Mouse (Mus musculus): Measurements from ENCODE around the gene Eif4a2.

Gene Eif4a2

DNA sequence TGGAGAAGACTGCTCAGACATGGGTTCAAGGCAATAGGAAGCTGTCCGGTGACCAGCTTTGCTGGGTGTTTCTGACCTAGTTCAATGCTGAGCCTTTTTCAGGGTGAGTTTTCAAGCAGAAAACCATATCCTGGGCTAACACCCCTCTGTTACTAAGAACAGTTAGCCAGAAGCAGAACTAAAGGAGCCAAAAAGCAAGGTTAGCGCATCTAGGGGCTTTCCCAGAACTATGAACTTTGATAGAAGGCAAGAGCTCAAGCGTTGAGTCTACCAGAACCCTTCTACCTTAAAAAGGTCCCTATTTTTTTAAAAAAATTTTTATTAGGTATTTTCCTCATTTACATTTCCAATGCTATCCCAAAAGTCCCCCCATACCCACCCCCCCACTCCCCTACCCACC, 33.7 kb downstream of the Eif4a2 start:
- DNase-seq (ENCODE audit: low read depth, low spot score) = no peak

DNA sequence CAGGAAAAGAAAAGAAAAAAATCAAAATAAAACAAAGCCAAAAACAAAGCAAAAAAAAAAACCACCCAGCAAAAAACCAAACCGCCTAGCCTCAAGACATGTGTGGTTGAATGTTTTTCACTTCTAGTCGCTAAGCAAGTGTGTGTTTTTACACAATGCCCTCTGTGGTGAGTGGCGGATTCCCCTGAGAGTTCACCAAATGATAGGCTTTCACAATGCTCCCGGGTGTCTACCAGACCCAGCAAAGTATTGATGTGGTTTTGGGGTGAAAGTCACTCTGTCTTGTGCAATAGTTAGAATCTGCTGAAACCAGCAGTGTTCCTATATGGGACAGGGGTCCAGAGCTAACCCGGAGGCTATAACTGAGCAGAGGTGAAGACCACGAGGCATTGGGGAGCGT, 37.1 kb downstream of the Eif4a2 start:
- DNase-seq (ENCODE audit: low read depth, low spot score) = no peak

DNA sequence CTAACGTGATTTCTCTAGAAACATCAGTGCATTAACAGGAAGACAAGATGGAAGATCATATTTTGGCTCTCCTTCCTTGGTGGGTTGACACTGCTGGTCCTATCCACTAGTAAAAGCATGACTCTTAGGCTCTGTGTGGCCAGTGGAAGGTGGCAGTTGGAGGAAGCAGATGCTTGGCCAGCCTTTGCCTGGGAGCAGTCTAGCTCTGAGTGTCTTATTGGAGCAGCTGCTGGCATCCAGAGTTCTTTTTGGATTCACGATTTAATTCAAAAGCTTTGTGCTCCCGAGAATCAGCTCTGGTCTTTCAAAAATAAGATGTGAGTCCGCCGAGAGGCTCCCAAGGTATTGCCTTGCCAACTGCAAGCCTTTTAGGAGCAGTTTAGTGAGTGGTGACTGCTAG, 38.0 kb downstream of the Eif4a2 start:
- DNase-seq (ENCODE audit: low read depth, low spot score) = no peak

DNA sequence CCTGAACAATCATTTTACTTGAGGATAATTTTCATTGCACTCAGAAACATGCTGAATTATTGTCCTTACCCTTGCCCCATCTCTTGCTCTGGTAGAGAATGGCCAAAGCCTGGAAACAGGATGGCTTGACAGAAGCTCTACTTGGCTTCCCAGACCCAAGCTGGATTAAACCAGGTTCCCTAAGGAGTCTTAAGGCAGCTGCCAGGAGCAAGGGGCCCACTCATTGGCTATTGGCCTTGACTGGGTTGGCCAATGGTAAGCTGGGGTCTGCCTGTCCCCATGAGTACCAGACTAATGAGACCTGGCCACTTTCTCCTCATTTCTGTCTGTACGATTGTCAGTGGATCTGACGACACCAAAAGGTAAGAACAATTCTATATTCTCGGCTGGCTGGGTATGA, 39.0 kb downstream of the Eif4a2 start, which contains the start of gene Adipoq:
Gene Adipoq (plus strand): TSS at position 257 of the 400 bp plus-strand sequence.
- no peak for DNase-seq (ENCODE audit: low read depth, low spot score)

DNA sequence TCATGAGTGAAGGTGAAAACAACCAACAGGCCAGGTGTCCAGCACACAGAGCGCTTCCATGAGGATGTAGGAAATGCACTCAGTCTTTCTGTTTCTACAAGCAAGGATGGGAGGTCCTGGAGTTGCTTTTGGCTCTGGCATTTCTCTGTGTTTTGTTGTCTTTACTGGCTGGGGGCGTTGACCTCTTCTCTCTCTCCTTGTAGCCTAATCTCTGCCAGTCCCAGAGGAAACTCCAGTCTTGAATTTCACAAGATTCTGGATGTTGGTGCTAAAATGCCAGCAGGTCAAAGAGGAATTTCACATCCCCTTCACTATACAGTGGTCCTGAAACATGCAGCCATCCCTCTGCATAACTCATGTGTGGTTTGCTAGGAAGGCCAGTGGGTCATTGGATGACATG, 41.7 kb downstream of the Eif4a2 start:
- no peak for DNase-seq (ENCODE audit: low read depth, low spot score)

DNA sequence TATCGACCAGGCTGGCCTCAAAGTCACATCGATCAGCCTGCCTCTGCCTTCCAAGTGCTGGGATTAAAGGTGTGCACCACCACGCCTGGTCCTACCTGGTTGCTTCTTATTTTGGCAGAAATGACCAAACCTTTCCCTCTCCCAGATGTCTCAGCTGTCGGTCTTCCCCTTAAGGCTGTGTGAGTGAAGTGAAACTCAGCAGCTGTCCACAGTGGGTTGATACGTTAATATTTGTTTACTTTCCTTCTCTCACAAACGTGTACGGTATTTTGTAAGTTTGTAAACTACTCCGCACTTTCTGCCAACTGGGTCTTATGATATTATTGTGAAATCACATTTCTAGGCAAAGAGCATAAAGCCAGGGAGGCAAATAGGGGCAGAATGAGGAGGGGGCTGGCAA, 42.2 kb downstream of the Eif4a2 start:
- no peak for DNase-seq (ENCODE audit: low read depth, low spot score)

DNA sequence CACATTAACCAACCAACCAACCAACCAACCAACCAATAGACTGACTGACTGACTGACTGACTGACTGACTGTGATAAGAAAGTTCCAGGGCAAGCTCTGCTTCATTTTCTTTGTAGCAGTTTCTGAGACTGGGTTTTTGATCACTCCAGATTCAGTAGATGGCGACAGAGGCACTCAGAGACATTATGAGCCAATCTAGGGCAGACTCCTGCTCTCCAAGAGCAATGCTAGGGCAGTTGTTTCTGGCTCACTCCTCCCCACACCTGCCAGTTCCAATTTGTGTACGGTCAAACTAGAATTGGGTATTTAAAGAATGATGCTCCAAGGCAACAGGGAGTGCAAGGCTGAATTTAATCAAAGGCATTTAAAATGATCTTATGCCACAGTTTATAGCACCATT, 44.2 kb downstream of the Eif4a2 start:
- DNase-seq (ENCODE audit: low read depth, low spot score) = no peak

DNA sequence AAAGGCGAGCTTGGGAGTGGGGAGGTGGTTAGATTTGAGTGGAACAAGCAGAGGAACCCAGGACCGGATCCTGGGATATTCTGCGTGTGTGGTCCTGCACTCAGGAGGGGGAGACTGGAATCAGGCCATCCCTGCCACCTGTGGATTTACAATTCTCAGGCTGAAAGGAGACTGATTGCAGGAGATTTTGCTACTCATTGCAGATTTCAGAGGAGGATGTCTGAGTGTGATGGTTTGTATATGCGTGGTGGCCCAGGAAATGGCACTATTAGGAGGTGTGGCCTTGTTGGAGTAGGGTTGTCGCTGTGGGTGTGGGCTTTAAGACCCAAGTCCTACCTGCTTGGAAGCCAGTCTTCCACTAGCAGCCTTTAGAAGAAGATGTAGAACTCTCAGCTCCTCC, 47.0 kb downstream of the Eif4a2 start:
- peak; percentile 38 for DNase-seq (ENCODE audit: low read depth, low spot score)

DNA sequence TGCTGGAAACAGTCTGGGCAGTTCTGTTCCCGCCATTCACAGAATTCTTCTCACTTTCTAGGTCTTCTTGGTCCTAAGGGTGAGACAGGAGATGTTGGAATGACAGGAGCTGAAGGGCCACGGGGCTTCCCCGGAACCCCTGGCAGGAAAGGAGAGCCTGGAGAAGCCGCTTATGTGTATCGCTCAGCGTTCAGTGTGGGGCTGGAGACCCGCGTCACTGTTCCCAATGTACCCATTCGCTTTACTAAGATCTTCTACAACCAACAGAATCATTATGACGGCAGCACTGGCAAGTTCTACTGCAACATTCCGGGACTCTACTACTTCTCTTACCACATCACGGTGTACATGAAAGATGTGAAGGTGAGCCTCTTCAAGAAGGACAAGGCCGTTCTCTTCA, 49.8 kb downstream of the Eif4a2 start:
- no peak for DNase-seq (ENCODE audit: low read depth, low spot score)

DNA sequence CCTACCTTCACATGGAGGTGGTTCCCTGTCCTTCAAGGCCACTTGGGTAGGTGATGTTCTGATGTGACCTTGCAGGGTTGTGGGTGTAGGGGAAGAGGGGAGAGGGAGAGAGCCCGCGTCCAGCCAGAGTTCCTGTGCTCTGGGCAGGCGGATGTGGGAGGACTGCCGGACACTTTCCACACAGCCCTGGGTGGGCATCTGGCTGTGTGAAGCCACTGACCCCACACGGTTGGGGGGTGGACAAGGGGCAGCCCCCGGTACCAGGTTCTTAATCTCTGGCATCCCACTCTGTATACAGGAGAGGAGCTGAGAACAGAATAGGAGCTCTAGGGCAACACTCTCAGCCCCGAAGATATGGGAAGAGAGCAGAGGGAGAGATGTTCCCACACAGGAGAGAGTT, 51.0 kb downstream of the Eif4a2 start:
- DNase-seq (ENCODE audit: low read depth, low spot score) = no peak

DNA sequence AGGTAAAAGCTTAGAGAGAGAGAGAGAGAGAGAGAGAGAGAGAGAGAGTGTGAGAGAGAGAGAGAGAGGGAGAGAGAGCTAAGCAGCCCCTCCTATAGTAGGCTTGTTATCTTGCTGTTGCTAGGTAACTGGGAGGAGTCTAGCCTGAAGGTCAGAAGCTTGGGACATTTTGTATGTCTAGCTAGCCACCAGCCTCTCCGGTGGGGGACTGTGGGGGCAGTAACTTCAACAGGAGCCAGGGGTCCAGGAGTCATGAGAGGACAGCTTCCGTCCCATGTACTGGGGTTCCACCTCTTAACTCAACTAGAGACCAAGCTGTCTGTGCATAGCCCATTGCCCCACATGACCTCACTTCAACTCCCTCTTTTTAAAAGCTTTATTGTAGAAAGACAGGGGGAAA, 51.7 kb downstream of the Eif4a2 start:
- DNase-seq (ENCODE audit: low read depth, low spot score) = peak; percentile 9

DNA sequence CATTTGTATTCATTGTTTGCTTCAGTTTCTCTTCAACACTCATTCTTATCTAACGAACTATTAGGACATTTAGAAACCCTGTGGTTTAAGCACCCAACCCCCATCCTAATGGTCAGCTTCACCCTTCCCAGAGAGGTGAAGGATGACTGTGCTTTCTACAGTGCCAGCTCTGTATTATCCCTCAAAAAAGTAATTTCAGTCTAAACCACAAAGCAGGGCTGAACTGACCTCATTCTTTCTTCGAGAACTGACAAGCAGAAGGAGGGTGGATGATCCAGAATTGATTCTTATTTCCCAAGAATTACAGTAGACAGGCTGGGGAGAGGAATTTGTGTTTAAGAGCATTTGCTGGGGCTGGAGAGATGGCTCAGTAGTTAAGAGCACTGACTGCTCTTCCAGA, 52.5 kb downstream of the Eif4a2 start:
- no peak for DNase-seq (ENCODE audit: low read depth, low spot score)

DNA sequence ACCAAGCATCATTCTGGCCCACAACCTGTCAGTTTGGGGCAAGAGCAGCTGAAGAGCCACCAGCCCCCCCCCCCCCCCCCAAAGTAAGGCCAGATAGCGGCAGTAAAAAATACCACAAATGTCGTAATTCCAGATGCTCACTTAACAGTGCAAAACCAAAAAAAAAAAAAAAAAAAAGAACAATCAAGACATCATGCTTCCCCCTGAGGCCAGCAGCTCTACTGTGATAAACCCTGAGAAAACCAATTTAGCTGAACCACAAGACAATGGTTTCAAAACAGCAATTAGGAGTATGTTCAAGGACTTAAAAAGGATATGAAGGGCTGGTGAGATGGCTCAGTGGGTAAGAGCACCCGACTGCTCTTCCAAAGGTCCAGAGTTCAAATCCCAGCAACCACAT, 54.9 kb downstream of the Eif4a2 start:
- no peak for DNase-seq (ENCODE audit: low read depth, low spot score)
